16 mouse cellular contexts compared by ENCODE assay signal in the genomic region with DNA sequence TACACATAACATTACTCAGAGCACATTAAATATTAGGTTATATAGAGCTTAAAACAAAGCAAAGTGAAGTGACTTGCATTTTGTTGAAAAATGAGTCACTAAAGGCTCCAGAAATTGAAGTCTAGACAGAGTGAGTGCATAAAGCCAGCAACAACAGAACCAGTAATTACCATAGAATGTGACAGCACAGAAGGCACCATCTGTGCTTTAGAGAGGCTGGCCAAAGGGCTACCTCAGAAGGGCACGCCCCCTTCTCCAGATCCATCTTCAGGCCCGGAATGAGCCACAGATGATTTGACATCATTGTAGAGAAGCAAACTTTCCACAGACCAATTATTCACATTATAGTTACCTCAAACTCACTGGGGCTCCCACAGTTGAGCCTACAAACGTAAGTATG.
DNase-seq lines count a peak whose midpoint lies in the region; ATAC-seq lines count a peak whose summit lies in the region.
"Had no signal": no experiment of that assay in that cellular context is flagged by ENCODE, and none has a peak within 500 bp of the region (broad histone marks: within the 10 kb centered on the region; RNA-seq: fewer than 3 reads in every experiment).

No protein-coding gene starts in this region.

- H3K27ac ChIP-seq in embryonic facial prominence, embryonic 14.5 days (replicated peaks; ENCODE audit: low read depth, low read length), result no peak overlapping the region
- H3K27ac ChIP-seq in embryonic facial prominence, embryonic 10.5 days (replicated peaks), result no peak overlapping the region
- no peak overlapping the region for H3K27ac ChIP-seq in heart, embryonic 12.5 days (ENCODE audit: poor library complexity, severe bottlenecking)
- H3K27ac ChIP-seq: embryonic facial prominence, embryonic 13.5 days; limb, embryonic 12.5 days; liver, embryonic 13.5 days had no signal

- H3K9ac ChIP-seq in embryonic facial prominence, embryonic 14.5 days (ENCODE audit: low read depth, low read length), result no peak overlapping the region
- H3K9ac ChIP-seq in heart, embryonic 12.5 days, result no peak overlapping the region
- H3K9ac ChIP-seq: embryonic facial prominence, embryonic 13.5 days; limb, embryonic 12.5 days; liver, embryonic 13.5 days had no signal

- no peaks in the 10 kb centered on the region for H3K36me3 ChIP-seq in embryonic facial prominence, embryonic 14.5 days (ENCODE audit: control insufficient read depth, insufficient read depth, low read length)
- no peaks in the 10 kb centered on the region for H3K36me3 ChIP-seq in embryonic facial prominence, embryonic 10.5 days (replicated peaks)
- no peaks in the 10 kb centered on the region for H3K36me3 ChIP-seq in heart, embryonic 12.5 days
- H3K36me3 ChIP-seq: embryonic facial prominence, embryonic 13.5 days; limb, embryonic 12.5 days; liver, embryonic 13.5 days had no signal

- intact Hi-C loops in heart, postnatal 10 days (cut with DNase I), result no loop called here

- H3K4me1 ChIP-seq in embryonic facial prominence, embryonic 14.5 days (ENCODE audit: control insufficient read depth, insufficient read depth, low read length), result no peaks in the 10 kb centered on the region
- H3K4me1 ChIP-seq in embryonic facial prominence, embryonic 10.5 days, result no peaks in the 10 kb centered on the region
- no peaks in the 10 kb centered on the region for H3K4me1 ChIP-seq in heart, embryonic 12.5 days (replicated peaks)
- H3K4me1 ChIP-seq: embryonic facial prominence, embryonic 13.5 days; limb, embryonic 12.5 days; liver, embryonic 13.5 days had no signal

- 69% methylated on average over 3 of the region's 3 CpGs for WGBS in embryonic facial prominence, embryonic 14.5 days
- WGBS in embryonic facial prominence, embryonic 10.5 days, result 80% methylated on average over 3 of the region's 3 CpGs
- 72% methylated on average over 3 of the region's 3 CpGs for WGBS in heart, embryonic 12.5 days

- no peak overlapping the region for H3K4me2 ChIP-seq in embryonic facial prominence, embryonic 14.5 days (ENCODE audit: low read depth, low read length)
- H3K4me2 ChIP-seq in heart, embryonic 12.5 days, result no peak overlapping the region
- H3K4me2 ChIP-seq: embryonic facial prominence, embryonic 13.5 days; limb, embryonic 12.5 days; liver, embryonic 13.5 days had no signal

- no peaks in the 10 kb centered on the region for H3K9me3 ChIP-seq in embryonic facial prominence, embryonic 14.5 days (ENCODE audit: control insufficient read depth, low read length)
- H3K9me3 ChIP-seq in embryonic facial prominence, embryonic 10.5 days, result no peaks in the 10 kb centered on the region
- H3K9me3 ChIP-seq in heart, embryonic 12.5 days (replicated peaks), result no peaks in the 10 kb centered on the region
- H3K9me3 ChIP-seq: embryonic facial prominence, embryonic 13.5 days; limb, embryonic 12.5 days; liver, embryonic 13.5 days had no signal

- no peaks in the 10 kb centered on the region for H3K27me3 ChIP-seq in embryonic facial prominence, embryonic 14.5 days (replicated peaks; ENCODE audit: control insufficient read depth, insufficient read depth, low read length)
- no peaks in the 10 kb centered on the region for H3K27me3 ChIP-seq in embryonic facial prominence, embryonic 10.5 days (replicated peaks; ENCODE audit: low read depth, poor library complexity, severe bottlenecking)
- no peaks in the 10 kb centered on the region for H3K27me3 ChIP-seq in heart, embryonic 12.5 days (replicated peaks)
- H3K27me3 ChIP-seq: embryonic facial prominence, embryonic 13.5 days; limb, embryonic 12.5 days; liver, embryonic 13.5 days had no signal

- no peak overlapping the region for H3K4me3 ChIP-seq in embryonic facial prominence, embryonic 14.5 days (ENCODE audit: low read depth, low read length)
- H3K4me3 ChIP-seq in embryonic facial prominence, embryonic 10.5 days, result no peak overlapping the region
- H3K4me3 ChIP-seq in heart, embryonic 12.5 days, result no peak overlapping the region
- H3K4me3 ChIP-seq: embryonic facial prominence, embryonic 13.5 days; limb, embryonic 12.5 days; liver, embryonic 13.5 days had no signal

- peak; percentile 7 for DNase-seq in embryonic facial prominence, embryonic 14.5 days (ENCODE audit: low spot score)
- DNase-seq in embryonic facial prominence, embryonic 10.5 days (ENCODE audit: low spot score), result no peak
- peak; percentile 45 to 56 for DNase-seq in heart, postnatal 10 days
- DNase-seq in 3T3-L1 (ENCODE audit: low read depth, low spot score) (peak; percentile 23), adipocyte (ENCODE audit: low spot score) (no peak)
- peak; percentile 47 for DNase-seq in brain, adult 2 months (ENCODE audit: low read depth, low spot score)
- DNase-seq in kidney, postnatal 14 days, result no peak
- DNase-seq: kidney, adult 8-10 months; kidney, postnatal 36 days; liver, embryonic 13.5 days; midbrain, embryonic 14.5 days; spleen, adult 18-20 months; thymus, adult 18-20 months had no signal

- no peak for ATAC-seq in embryonic facial prominence, embryonic 14.5 days (ENCODE audit: low read depth)
- ATAC-seq in heart, embryonic 12.5 days (ENCODE audit: insufficient number of reproducible peaks, low FRiP score), result no peak

Comparison
In these comparisons a context has a peak if more than half of its experiments do, and no peak if none do; other contexts are left out.
1. DNase-seq: peak in embryonic facial prominence, embryonic 14.5 days (single experiment), heart, postnatal 10 days (2 of 2), 3T3-L1 (single experiment) and brain, adult 2 months (single experiment); none in embryonic facial prominence, embryonic 10.5 days (single experiment), adipocyte (single experiment) and kidney, postnatal 14 days (single experiment).